Mouse (Mus musculus) bone marrow macrophage, adult 2 months (primary cell): ENCODE measurements around the gene Pirb.
"Not testable (repeated sequence)": the region's sequence is repeated elsewhere in the genome, so short reads cannot be mapped to it uniquely, and the experiment has no call there.

Experiments
- CTCF ChIP-seq: IDR thresholded peaks from 2 replicates; pipeline ENCODE4 v1.5.1; 2012; ENCODE audit warnings: low read depth, mild to moderate bottlenecking, low read length, moderate library complexity
- POLR2A ChIP-seq: IDR thresholded peaks from 2 replicates; pipeline ENCODE4 v1.6.1; 2012; ENCODE audit warnings: mild to moderate bottlenecking, low read depth, low read length, borderline replicate concordance

GRCm38 (mm10) chr7:3694949-3695305 is 25.3 kb downstream of the Pirb start:
- not testable (repeated sequence) for TF ChIP-seq CTCF, POLR2A
